Mouse (Mus musculus) embryonic facial prominence, embryonic 13.5 days (tissue): ENCODE measurements around the gene Zbed6. TPM values are rescaled to one million over a fixed set of nuclear protein-coding genes. Genes with fewer than 3 reads are reported as not detected.
"Not testable (repeated sequence)": the region's sequence is repeated elsewhere in the genome, so short reads cannot be mapped to it uniquely, and the experiment has no call there.

Experiments
- ATAC-seq: fragments of 200-750 bp; cut with Nextera tagmentation; 2 replicates; pipeline ENCODE4 v1.8.0; 2017; ENCODE audit warnings: low read depth; ENCODE audit not compliant: insufficient number of reproducible peaks, insufficient read depth, low FRiP score, low TSS enrichment
- H3K27ac ChIP-seq: fragments of 300-500 bp; sonication (generic); 2 replicates; pipeline ENCODE4 v1.5.1; 2015; ENCODE audit warnings: moderate library complexity, mild to moderate bottlenecking, inconsistent platforms
- H3K27me3 ChIP-seq: fragments of 300-500 bp; sonication (generic); 2 replicates; pipeline ENCODE4 v1.6.1; 2015; ENCODE audit warnings: mild to moderate bottlenecking, inconsistent platforms
- H3K36me3 ChIP-seq: fragments of 300-500 bp; sonication (generic); 2 replicates; pipeline ENCODE4 v1.6.1; 2015; ENCODE audit warnings: mild to moderate bottlenecking, inconsistent platforms
- H3K4me1 ChIP-seq: fragments of 300-500 bp; sonication (generic); 2 replicates; pipeline ENCODE4 v1.6.1; 2015; ENCODE audit warnings: inconsistent platforms
- H3K4me2 ChIP-seq: fragments of 300-500 bp; sonication (generic); 2 replicates; pipeline ENCODE4 v1.6.1; 2015; ENCODE audit warnings: moderate library complexity, mild to moderate bottlenecking, inconsistent platforms
- H3K4me3 ChIP-seq: fragments of 300-500 bp; sonication (generic); 2 replicates; pipeline ENCODE4 v1.5.1; 2015; ENCODE audit warnings: mild to moderate bottlenecking, inconsistent platforms
- H3K9ac ChIP-seq: fragments of 300-500 bp; sonication (generic); 2 replicates; pipeline ENCODE4 v1.6.1; 2015; ENCODE audit warnings: mild to moderate bottlenecking, inconsistent platforms
- H3K9me3 ChIP-seq: fragments of 300-500 bp; sonication (generic); 2 replicates; pipeline ENCODE4 v1.6.1; 2016; ENCODE audit warnings: inconsistent platforms
- WGBS: fragments of 180-500 bp; shearing (Covaris S2); methylation state at CpG from one replicate; pipeline ENCODE4 v1.1.7; 2015; ENCODE audit warnings: mixed read lengths; 5-methylcytosine and 5-hydroxymethylcytosine counted together
- polyA plus RNA-seq: library from polyadenylated mRNA; unstranded; fragments of >200 nt; fragmentation: Nextera tagmentation; extraction: Ambion mirVana; gene quantifications from 2 replicates; pipeline ENCODE4 v1.2.1, GENCODE M21; 2015

Zbed6 gene
- polyA plus RNA-seq, 1 experiment from 2014 or later, result not detected

DNA sequence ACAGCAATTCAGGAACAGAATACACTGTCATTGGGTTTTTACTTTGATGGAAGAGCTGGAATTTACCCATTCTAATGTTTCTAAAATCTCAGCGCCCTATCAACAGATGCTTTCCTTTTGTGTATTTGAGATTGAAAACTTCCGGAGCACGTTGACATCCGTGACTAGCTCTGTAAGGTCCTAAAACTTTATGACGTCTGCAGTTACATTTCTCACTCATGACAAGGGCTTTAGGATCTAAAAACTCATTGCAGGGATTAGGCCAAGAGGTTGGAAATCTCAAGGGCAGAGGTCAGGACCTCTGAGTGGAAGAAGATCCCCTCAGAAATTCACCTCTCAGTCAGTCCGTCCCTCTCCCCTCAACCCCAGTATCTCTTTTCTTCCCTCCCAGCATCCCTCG is 27.6 kb upstream of the Zbed6 start:
- H3K4me3 ChIP-seq, result no peak overlapping the region
- no peaks in the 10 kb centered on the region for H3K9me3 ChIP-seq
- H3K36me3 ChIP-seq, result no peaks in the 10 kb centered on the region
- H3K27me3 ChIP-seq, result no peaks in the 10 kb centered on the region
- H3K4me2 ChIP-seq, result no peak overlapping the region
- ATAC-seq, result no peak
- H3K27ac ChIP-seq, result no peak overlapping the region
- peaks cover 7% of the 10 kb centered on the region; the same call in 1 of the 2 replicates for H3K4me1 ChIP-seq
- H3K9ac ChIP-seq, result no peak overlapping the region
- 64% methylated on average over 7 of the region's 7 CpGs for WGBS

DNA sequence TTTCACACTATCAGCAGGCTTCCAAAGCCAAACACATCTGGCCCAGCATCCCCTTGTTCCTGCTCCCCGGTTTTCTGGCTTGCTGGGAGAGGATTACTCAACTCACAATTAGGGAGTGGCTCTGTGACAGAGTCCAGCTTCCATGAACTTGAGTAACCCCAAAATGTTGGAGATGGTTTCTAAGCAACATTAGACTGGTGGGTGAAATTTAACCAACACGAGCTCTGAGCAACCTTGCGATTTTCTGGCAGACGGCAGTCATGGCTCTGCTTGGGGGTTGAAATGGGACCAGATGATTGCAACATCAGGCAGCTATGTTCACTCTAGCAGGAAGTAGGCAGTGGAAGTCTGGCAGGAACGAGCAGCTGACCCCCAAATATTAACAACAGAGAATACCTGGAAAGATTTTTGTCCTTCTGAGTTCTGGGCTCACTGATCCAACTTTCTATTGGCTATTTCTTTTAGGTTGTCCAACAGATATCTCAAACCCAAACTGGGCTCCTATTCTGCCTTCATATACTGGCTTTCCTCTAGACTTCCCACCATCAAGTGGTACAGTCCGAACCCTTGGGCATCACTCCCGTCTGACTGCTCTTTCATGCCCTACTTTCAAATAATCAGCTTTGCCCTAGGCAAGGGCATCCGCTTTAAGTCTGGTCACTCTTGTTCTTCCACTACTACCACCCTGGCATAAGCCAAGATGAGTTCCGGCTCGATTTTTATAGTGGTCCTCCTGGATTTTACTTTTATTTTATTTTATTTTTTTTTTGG is 25.2 kb upstream of the Zbed6 start:
- Histone ChIP-seq H3K36me3 (no peaks in the 10 kb centered on the region), H3K4me2 (no peak overlapping the region), H3K9me3 (no peaks in the 10 kb centered on the region), H3K27ac (no peak overlapping the region), H3K4me1 (peaks cover 7% of the 10 kb centered on the region; the same call in 1 of the 2 replicates), H3K9ac (no peak overlapping the region), H3K4me3 (no peak overlapping the region), H3K27me3 (no peaks in the 10 kb centered on the region)
- 69% methylated on average over 10 of the region's 10 CpGs for WGBS
- ATAC-seq, result no peak

DNA sequence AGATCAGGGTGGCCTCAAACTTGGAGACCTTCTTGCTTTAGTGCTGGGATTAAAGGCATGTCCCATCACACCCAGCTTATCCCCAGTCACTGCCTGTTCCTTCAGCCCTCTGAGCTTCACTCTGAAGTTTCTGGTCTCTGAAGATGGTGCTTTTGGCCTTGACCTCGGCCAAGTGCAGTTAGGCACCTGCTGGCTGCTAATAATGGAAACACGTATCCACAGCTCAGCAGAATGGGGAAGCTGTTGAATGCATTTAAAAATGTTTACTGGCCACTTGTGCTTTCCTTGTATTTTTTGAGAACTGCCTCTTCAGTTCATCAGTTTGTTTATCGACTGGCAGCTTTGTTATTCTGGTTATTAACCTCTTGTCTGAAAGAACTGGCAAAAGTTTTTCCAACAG is 11.1 kb upstream of the Zbed6 start:
- 74% methylated on average over 3 of the region's 3 CpGs for WGBS
- H3K27me3 ChIP-seq, result no peaks in the 10 kb centered on the region
- no peak overlapping the region for H3K4me2 ChIP-seq
- ATAC-seq, result no peak
- no peak overlapping the region for H3K27ac ChIP-seq
- no peak overlapping the region for H3K4me3 ChIP-seq
- H3K9me3 ChIP-seq, result no peaks in the 10 kb centered on the region
- H3K9ac ChIP-seq, result no peak overlapping the region
- no peaks in the 10 kb centered on the region for H3K4me1 ChIP-seq
- H3K36me3 ChIP-seq, result no peaks in the 10 kb centered on the region

DNA sequence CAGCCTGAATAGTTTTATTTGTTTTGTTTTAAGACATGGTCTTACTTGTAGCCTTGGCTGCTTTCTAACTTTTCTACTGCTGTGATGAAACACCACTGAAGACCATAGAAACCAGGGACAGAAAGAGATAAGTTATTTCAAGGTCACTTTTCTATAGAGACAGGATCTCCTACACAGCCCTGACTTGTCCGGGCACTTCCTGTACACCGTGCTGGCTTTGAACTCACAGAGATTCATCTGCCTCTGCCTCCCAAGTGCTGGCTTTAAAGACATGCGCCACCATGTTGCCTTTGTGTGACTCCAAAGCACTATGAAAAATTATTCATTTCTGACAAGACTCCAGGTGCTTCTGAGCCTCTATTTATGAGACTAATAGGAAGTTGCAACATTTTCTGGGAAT is 10.6 kb upstream of the Zbed6 start:
- 90% methylated on average over 3 of the region's 3 CpGs for whole genome bisulfite sequencing
- Histone ChIP-seq H3K4me2 (no peak overlapping the region), H3K27ac (no peak overlapping the region), H3K4me3 (no peak overlapping the region), H3K4me1 (no peaks in the 10 kb centered on the region), H3K27me3 (no peaks in the 10 kb centered on the region), H3K9me3 (no peaks in the 10 kb centered on the region), H3K9ac (no peak overlapping the region), H3K36me3 (no peaks in the 10 kb centered on the region)
- ATAC-seq, result no peak

DNA sequence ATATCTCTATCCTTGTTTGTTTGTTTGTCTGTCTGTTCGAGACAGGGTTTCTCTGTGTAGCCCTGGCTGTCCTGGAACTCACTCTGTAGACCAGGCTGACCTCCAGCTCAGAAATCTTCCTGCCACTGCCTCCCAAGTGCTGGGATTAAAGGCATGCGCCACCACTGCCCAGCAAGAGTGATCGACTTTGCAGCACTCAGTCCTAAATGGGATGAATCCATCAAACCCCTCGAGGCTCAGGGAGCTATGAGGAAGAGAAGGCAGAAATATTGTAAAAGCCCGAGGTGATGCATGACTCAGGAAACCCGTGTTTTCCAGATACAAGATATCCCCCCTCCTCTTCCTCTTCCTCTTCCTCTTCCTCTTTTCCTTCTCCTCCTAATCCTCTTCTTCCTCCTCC is 10.1 kb upstream of the Zbed6 start:
- ATAC-seq, result no peak
- Histone ChIP-seq H3K27ac (no peak overlapping the region), H3K4me3 (no peak overlapping the region), H3K9me3 (no peaks in the 10 kb centered on the region), H3K36me3 (no peaks in the 10 kb centered on the region), H3K4me1 (no peaks in the 10 kb centered on the region), H3K27me3 (no peaks in the 10 kb centered on the region), H3K9ac (no peak overlapping the region), H3K4me2 (no peak overlapping the region)
- 75% methylated on average over 6 of the region's 6 CpGs for WGBS

DNA sequence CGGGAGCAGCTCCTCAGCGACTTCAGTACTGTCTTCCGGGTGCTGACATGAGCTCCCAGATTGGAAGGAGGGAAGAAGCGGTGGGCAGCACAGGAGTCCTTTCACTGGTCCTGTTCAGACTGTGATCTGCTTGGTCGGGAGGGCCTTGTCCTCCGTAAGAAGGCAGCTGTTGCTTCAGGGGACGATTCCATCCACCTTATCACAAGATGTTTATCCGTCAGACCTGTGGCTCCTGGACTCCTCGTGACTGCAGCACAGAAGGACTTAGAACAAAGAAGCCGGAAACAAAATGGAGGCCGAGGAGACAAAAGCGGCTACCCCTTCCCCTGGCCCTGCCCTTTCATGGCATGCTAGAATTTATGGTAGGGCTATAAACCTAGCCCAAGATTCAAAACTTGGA is 9.5 kb upstream of the Zbed6 start:
- no peaks in the 10 kb centered on the region for H3K36me3 ChIP-seq
- H3K4me3 ChIP-seq, result no peak overlapping the region
- H3K4me1 ChIP-seq, result no peaks in the 10 kb centered on the region
- H3K9ac ChIP-seq, result no peak overlapping the region
- ATAC-seq, result no peak
- no peaks in the 10 kb centered on the region for H3K27me3 ChIP-seq
- H3K9me3 ChIP-seq, result no peaks in the 10 kb centered on the region
- H3K4me2 ChIP-seq, result no peak overlapping the region
- H3K27ac ChIP-seq, result no peak overlapping the region
- WGBS, result 85% methylated on average over 12 of the region's 12 CpGs

DNA sequence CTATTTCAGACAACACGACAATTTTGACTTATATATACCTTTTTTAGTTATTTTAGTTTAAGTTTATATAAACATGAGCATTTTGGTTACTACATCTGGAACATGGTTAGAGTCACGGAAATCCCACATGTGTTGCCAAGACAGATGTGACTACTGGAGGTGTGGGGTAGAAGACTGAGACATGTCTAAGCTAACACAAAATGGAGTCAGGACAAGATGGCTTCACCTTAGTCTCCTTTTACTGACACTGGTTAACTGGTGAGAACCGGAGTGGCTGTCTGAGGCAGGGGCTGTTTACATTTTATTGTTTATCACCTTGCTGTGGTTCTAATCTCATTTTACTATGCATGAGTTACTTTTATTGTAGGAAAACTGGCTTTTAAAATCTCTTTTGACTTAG is 7.9 kb upstream of the Zbed6 start:
- H3K36me3 ChIP-seq, result no peaks in the 10 kb centered on the region
- H3K4me2 ChIP-seq, result no peak overlapping the region
- no peaks in the 10 kb centered on the region for H3K9me3 ChIP-seq
- H3K27me3 ChIP-seq, result no peaks in the 10 kb centered on the region
- H3K4me3 ChIP-seq, result no peak overlapping the region
- no peak overlapping the region for H3K27ac ChIP-seq
- no peaks in the 10 kb centered on the region for H3K4me1 ChIP-seq
- no peak for ATAC-seq
- 82% methylated on average over 3 of the region's 3 CpGs for WGBS
- no peak overlapping the region for H3K9ac ChIP-seq

DNA sequence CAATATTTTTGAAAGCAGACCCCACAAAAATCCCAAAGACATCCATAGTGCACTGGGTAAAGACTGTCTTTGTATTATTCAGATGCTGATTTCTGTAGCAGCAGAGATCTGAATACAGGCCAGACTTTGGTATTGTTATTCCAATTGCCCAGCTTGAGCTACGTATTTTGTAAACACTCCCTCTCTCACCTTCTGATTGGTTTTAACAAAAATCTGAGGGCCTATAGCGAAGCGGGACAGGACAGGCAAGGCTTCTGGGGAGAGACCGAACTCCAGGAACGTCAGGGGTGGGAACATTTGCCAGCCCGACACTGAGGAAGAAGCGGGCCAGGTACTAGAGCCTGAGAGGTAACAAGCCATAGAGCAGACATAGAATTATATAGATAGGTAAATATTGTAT is 7.0 kb upstream of the Zbed6 start:
- no peak overlapping the region for H3K9ac ChIP-seq
- no peaks in the 10 kb centered on the region for H3K4me1 ChIP-seq
- H3K9me3 ChIP-seq, result no peaks in the 10 kb centered on the region
- no peak overlapping the region for H3K4me3 ChIP-seq
- no peak overlapping the region for H3K27ac ChIP-seq
- no peak for ATAC-seq
- H3K36me3 ChIP-seq, result no peaks in the 10 kb centered on the region
- H3K4me2 ChIP-seq, result no peak overlapping the region
- 43% methylated on average over 7 of the region's 7 CpGs for WGBS
- H3K27me3 ChIP-seq, result no peaks in the 10 kb centered on the region

DNA sequence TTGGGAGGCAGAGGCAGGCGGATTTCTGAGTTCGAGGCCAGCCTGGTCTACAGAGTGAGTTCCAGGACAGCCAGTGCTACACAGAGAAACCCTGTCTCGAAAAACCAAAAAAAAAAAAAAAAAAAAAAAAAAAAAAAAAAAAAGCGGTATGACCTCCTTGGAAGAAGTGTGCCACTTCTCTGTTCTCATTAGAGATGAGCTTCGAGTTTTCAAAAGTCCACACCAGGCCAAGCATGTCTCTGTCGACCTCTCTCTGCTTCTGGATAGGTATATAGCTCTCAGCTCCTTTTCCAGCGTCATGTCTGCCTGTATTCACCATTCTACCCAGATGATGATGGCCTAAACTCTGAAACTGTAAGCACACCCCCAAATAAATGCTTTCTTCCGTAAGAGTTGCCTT is 5.0 kb upstream of the Zbed6 start:
- H3K36me3 ChIP-seq, H3K4me2 ChIP-seq, H3K27ac ChIP-seq, H3K4me3 ChIP-seq, H3K27me3 ChIP-seq, H3K9ac ChIP-seq, ATAC-seq, H3K9me3 ChIP-seq, H3K4me1 ChIP-seq: not testable (repeated sequence)
- WGBS, result 91% methylated on average over 8 of the region's 8 CpGs

DNA sequence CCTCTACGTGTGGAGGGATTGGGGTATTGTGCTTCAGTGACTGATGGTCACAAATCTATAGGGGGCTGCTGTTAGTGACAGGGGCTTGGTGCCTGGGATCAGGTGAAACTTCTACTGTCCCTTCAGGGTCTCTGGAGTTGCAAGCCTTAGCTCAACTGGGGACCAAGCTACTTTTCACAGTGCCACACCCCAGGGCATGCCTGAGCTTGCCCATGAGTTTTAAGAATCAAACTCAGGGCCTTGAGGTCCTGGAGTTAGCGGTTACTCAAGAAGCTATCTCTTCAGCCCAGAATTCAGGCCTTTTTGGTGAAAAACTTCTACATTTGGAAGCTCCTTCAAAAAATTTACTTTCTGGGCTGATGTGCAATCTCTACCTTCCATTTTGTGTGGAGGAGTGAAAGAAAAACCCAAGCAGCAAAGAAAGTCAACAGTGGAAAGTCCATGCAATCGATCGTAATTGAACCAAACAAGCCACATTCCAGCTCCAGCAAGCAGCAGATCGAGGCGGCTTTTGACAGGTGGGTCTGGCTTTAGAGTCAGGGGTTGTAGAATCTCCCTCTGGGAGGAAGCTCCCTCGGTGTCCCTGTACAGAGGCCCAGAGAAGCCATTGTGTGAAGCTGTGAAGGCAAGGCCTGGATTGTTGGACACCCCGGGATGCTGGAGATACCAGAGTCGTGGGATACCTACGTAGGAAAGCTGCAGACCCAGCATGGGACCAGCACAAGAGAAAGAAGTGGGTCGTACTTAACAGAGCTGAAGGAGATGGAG is 3.7 kb upstream of the Zbed6 start:
- no peak overlapping the region for H3K9ac ChIP-seq
- no peak overlapping the region for H3K4me2 ChIP-seq
- no peaks in the 10 kb centered on the region for H3K9me3 ChIP-seq
- 64% methylated on average over 11 of the region's 11 CpGs for WGBS
- peaks cover 9% of the 10 kb centered on the region for H3K4me1 ChIP-seq
- no peak for ATAC-seq
- no peak overlapping the region for H3K27ac ChIP-seq
- H3K27me3 ChIP-seq, result no peaks in the 10 kb centered on the region
- no peak overlapping the region for H3K4me3 ChIP-seq
- H3K36me3 ChIP-seq, result peaks cover 2% of the 10 kb centered on the region; the same call in 1 of the 2 replicates

DNA sequence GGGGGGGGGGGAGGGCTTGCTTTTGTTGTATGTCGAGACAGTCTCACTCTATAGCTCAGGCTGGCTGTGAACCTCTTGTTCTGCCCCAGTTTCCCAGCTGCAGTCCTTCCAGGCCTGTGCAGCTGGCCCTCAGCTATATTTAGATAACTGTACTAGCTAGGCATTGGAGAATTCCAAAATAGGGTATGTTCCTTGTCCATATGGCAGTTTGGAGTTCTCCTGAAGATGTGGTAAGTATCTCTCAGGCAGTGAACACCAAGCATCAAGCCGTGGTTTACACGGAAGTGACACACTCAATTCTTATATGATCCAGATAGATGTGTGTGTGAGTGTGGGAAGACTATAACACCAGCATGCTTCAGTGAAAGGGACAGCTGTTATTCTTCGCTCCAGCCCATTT is 2.7 kb upstream of the Zbed6 start:
- Histone ChIP-seq H3K4me2 (no peak overlapping the region), H3K4me1 (peaks cover 19% of the 10 kb centered on the region), H3K9ac (no peak overlapping the region), H3K27me3 (no peaks in the 10 kb centered on the region), H3K27ac (no peak overlapping the region), H3K36me3 (peaks cover 11% of the 10 kb centered on the region), H3K4me3 (no peak overlapping the region), H3K9me3 (no peaks in the 10 kb centered on the region)
- WGBS, result 78% methylated on average over 4 of the region's 4 CpGs
- ATAC-seq, result no peak

DNA sequence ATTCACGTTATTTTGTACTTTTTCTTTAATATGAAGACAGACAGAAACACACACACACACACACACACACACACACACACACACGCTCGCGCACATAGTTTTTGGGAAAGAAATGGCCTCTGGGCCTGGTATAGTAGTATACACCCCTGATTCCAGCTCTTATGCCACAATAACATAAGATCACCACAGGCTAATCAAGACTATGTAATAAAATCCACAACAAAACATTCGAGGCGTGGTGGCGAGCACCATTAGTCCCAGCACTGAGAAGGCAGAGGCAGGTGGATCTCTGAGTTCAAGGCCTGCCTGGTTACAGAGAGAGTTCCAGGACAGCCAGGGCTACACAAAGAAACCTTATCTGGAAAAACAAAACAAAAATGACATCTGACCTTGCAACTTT is 2.3 kb upstream of the Zbed6 start:
- no peak for ATAC-seq
- Histone ChIP-seq H3K9me3 (no peaks in the 10 kb centered on the region), H3K4me1 (peaks cover 24% of the 10 kb centered on the region), H3K4me2 (no peak overlapping the region), H3K27me3 (no peaks in the 10 kb centered on the region), H3K9ac (no peak overlapping the region), H3K4me3 (no peak overlapping the region), H3K27ac (no peak overlapping the region), H3K36me3 (peaks cover 16% of the 10 kb centered on the region)
- 97% methylated on average over 7 of the region's 7 CpGs for WGBS
